Mouse (Mus musculus) stomach, postnatal 0 days (tissue): ENCODE measurements around the gene Kdm5a.

Source experiments
- CTCF ChIP-seq: IDR thresholded peaks from 2 replicates; pipeline ENCODE4 v1.5.1; 2016; ENCODE audit warnings: antibody characterized with exemption, low read depth, mild to moderate bottlenecking, moderate library complexity
- EP300 ChIP-seq: optimal IDR thresholded peaks from 2 replicates; pipeline ENCODE3; 2016; ENCODE audit warnings: antibody characterized with exemption

DNA sequence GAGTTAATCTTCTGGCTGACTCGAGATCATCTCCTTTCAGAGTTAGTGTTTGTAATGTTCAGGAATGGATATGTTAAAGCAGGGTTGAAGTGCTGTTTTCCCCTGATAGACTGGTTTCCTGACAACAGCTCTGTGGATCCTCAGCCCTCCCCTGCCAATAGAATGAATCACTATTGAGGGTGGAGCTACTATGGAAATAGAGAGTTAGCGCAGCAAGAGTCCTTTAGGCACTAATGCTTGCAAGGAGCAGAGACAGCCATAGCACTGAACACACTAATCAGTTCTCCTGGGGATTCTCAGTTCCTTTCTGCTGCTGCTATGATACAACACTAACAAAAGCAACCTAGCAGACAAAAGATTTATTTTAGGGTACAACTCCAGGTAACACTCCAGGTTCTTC is 43.6 kb upstream of the Kdm5a start:
- TF ChIP-seq CTCF (no peak), EP300 (no peak)
